Mouse (Mus musculus) CH12F3 (cell line): ENCODE data around the gene Sptlc3.

Experiments used
- in situ Hi-C: fragments of 300-500 bp; cut with MboI; formaldehyde crosslinking; loops from 2 replicates; pipeline ENCODE4 v1.14.3; 2020; ENCODE audit warnings: low sequenced_read_pairs

Sptlc3 gene

DNA sequence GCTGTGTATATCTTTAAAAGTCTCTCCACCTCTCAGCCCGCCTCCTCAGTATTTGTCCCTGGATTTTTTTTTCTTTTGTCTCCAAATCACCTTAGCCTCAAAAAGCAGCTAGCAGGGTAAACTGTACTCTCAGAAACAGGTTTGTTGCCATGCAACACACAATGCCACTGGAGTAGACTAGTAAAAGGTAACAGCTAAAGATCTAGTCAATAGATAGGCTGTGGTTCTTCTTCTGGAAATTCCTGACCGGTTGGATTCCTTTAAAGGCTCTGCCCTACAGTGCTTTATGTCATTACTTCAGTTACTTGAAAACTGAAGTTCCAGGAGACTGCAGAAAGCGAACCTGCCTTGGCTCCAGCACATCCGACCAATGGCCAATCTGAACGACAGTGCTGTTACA, at the start of gene Sptlc3:
Gene Sptlc3 (plus strand): TSS at position 78 of the 400 bp plus-strand sequence.
- in situ Hi-C loops: no loop called here

- in situ Hi-C loops: no loop called here
Observed at GRCm38 (mm10) chr2:139467726-139468125, 26.0 kb upstream of the Sptlc3 start.

DNA sequence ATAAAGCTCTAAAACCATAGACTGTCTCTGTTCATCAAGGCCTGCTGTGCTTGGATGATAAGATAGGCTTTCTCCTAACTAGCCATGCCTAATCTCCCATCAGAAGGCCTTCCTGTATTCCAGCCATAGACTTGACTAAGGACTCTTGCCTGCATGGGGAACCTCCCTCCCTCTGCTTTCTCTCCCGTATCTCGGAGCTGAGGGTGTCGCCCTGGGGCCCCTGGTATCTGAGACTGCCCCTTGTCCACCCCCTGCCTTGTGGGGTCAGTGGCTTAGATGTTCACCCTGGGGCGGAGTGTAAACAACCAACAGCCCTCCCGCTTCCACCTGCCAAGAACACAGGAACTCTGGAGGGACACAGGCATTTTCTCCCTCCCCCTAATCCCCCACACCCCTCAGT, 5.0 kb upstream of the Sptlc3 start:
- in situ Hi-C loops: no loop called here

DNA sequence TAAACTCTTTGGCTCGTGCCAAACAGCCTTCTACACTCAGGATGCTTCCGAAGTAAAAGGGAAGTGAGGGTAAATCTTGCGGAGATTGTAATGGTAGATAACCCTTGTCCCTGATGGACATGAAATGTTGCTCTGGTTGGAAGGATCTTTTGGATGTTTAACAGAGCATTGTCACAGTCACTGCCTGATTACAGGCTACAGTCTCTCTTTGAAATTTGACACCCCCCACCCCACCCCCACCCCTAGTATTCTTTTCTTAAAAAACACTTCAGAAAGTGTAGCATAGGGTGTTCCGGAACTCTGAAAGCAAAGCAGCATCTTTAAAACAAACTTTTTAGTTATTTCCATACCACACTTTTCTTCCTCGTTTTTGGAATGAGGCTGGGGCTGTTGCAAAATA, 916 bp downstream of the Sptlc3 start:
- in situ Hi-C loops: no loop called here

GRCm38 (mm10) chr2:139561966-139562505, 68.3 kb downstream of the Sptlc3 start:
- in situ Hi-C loops: no loop called here

GRCm38 (mm10) chr2:139579280-139579679, 85.6 kb downstream of the Sptlc3 start:
- in situ Hi-C loops: loop anchor here (25.0 kb wide), 2 partner anchors 192 to 833 kb away; no protein-coding TSS in a partner anchor

GRCm38 (mm10) chr2:139582766-139583165, 89.1 kb downstream of the Sptlc3 start:
- in situ Hi-C loops: loop anchor here (25.0 kb wide), 2 partner anchors 195 to 830 kb away; no protein-coding TSS in a partner anchor

DNA sequence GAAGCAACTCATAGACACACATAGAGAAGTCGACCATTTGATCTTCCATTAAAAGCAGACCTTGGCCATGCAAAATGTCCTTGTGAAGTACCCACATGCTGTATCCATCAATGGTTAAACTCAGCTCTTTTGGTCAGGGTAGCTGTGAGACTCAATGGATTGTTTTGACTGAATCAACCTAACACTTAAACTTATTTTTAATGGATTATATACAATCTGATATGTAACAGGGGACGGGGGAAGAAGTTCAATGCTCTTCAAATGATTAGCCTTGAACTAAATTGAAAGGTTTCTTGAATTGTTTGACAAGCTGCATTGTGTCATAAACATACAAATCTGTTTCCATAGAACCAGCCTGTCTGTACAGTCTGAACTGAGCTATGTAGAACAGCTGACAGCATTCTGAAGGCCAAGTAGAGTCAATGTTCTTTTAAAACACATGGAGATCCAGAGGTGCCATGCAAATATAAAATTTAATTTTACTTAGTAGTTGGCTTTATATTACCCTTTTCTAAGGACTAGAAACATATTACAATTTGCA, 94.0 kb downstream of the Sptlc3 start:
- in situ Hi-C loops: loop anchor here (25.0 kb wide), 2 partner anchors 200 to 825 kb away; no protein-coding TSS in a partner anchor

DNA sequence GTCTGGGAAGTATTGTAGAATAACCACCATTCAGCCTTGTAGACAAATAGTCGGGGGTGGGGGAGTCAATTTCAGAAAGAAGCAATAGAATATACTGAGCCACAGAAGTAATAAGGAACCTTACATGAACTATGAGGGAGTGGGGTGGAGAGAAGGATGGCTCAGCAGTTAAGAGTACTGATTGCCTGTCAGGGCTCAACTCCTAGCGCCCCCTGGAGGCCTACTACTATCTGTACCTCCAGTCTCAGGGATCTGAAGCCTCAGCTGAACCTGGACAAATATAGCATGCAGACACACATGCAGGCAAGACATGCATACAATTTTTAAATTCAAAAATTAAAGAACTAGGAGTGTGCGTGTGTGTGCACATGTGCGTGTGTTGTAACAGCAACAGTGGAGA, 96.2 kb downstream of the Sptlc3 start:
- in situ Hi-C loops: loop anchor here (25.0 kb wide), 2 partner anchors 203 to 822 kb away; no protein-coding TSS in a partner anchor

DNA sequence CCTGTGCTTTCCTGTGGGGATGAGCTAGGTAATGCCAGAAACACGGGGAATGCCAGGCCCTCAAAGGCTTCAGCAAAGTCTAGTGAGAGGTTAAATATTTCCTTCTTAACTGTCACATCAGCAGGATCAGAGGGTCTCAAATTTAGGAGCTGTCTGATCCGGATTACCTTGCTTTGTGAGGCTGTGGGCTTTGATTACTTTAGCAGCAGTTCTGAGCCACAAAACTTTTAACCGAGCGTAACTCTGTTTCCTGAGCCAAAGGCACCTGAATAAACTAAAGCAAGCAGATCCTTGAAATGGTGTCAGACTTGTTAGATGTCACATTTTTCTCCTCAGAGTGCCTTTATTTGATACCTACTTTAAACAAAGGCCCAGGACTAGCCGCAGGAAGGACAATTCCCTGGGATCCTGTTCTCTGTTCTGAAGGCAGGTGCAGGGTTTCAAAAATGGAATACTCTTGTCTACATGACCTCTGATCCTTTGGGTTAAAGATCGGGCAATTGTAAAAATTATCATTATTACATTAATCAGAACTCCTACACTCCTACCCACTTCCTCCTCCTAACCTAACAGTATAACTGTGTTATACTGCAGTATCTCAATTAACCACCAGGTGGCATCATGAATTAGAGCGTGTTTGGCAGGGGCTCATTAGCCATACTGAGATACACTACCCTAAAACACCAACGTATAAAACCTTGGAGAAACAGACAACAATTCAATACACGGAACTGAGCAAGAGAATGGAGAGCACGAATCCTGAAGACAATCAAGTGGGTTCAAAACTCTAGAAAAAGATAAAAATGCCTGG, 97.4 kb downstream of the Sptlc3 start:
- in situ Hi-C loops: loop anchor here (25.0 kb wide), 2 partner anchors 204 to 821 kb away; no protein-coding TSS in a partner anchor

- in situ Hi-C loops: loop anchor here (25.0 kb wide), 2 partner anchors 205 to 820 kb away; no protein-coding TSS in a partner anchor
Observed at GRCm38 (mm10) chr2:139592109-139592508, 98.4 kb downstream of the Sptlc3 start.

DNA sequence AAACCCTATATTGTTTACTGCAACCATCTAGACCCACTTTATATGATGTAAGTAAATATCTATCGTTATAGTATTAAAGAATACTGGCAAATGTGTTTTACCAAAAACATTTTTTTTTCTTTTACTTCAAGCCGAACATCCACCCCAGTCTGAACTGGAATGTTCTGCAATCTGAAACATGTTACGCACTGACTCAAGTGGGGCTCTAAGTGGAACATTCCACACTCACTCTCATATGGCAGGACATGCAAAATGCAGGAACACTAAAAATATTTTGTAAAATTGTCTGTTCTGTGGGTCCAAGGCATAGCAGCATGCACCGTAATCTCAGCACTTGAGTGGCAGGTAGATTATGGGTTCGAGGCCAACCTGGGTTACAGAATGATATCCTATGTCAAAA, 103.5 kb downstream of the Sptlc3 start:
- in situ Hi-C loops: loop anchor here (25.0 kb wide), 2 partner anchors 210 to 815 kb away; no protein-coding TSS in a partner anchor

GRCm38 (mm10) chr2:139601543-139602194, 108.0 kb downstream of the Sptlc3 start:
- in situ Hi-C loops: no loop called here

DNA sequence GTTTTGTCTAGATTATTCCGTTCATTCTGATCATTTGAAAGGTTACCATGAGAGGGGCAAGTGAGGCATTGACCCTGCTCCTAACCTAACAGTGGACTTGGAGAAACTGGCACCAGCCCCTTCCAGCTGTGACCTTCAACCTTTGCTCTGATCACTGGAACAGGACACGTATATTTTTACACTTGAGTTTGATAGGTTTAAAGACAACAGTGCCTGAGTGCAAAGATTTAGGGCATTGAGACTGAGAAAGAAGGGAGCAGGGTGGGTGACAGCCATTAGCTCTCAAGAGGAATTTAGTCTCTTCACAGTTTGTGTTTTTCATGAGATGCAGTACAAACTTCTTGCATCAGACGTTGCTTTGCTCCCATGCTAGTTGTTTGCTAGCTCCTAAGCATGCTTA, 114.5 kb downstream of the Sptlc3 start:
- in situ Hi-C loops: no loop called here

GRCm38 (mm10) chr2:139608810-139609209, 115.1 kb downstream of the Sptlc3 start:
- in situ Hi-C loops: no loop called here

DNA sequence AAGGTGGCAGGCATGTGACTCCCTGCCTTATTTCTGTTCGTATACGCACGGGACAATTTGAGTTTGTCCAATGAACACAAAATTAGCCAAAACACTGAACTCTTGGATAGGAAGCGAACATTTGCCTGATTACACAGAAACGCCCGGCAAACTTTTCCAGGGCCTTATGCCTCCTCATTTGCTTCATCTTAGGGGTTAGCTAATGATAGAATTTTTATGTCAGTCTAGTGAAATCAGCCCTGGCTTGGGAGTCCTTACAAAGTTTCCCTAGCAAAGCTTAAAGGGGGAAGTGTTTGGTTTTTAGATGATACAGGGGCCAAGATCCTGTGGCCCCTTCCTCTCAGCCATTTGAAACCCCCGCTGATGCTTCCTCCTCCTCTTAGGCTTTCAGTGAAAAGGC, 115.5 kb downstream of the Sptlc3 start:
- in situ Hi-C loops: no loop called here

DNA sequence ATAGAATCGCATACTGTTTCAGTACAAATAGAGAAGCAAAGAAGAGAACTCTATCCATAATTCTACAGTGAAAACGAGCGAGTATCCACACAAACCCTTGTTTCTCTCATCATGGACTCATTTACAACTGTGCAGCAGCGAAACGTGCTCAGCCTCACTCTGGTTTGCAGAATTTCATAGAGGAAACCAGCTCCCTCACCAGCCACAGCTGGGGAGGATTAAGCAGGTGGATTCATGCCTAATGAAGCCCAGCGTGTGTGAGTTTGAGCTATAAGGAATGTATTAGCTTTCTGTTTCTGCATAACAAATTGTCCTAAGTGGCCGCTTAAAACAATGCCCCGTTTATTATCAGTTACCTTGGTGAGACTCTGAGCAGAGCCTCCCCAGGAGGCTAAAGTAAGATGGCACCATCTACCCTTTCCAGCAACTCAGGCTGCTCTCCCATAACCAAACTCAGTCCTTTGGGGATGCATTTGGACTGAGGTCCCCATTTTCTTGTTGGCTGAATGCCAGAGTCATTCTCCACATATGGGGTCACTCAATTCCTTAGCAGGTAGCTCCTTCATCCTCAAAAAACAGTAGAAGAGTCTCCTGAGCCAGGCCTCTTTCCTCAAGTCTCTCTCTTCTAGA, 116.1 kb downstream of the Sptlc3 start:
- in situ Hi-C loops: no loop called here

GRCm38 (mm10) chr2:139612410-139613107, 118.8 kb downstream of the Sptlc3 start:
- in situ Hi-C loops: no loop called here

GRCm38 (mm10) chr2:139626496-139626895, 132.8 kb downstream of the Sptlc3 start:
- in situ Hi-C loops: no loop called here

- in situ Hi-C loops: no loop called here
Observed at GRCm38 (mm10) chr2:139628731-139629130, 135.0 kb downstream of the Sptlc3 start.
